Mouse (Mus musculus) testis, adult 2 months (tissue): ENCODE results near the gene Abcb6.

Experiments used
- CTCF ChIP-seq: fragments of 200-500 bp; IDR thresholded peaks from 2 replicates; pipeline ENCODE4 v1.5.1; 2012; ENCODE audit warnings: low read depth, mild to moderate bottlenecking, inconsistent platforms, low read length, moderate library complexity; ENCODE audit not compliant: control insufficient read depth, insufficient read depth, insufficient replicate concordance
- POLR2A ChIP-seq: fragments of 200-500 bp; IDR thresholded peaks from 2 replicates; pipeline ENCODE4 v1.6.1; 2012; ENCODE audit warnings: low read depth, mild to moderate bottlenecking, inconsistent platforms, low read length, moderate library complexity; ENCODE audit not compliant: control insufficient read depth

DNA sequence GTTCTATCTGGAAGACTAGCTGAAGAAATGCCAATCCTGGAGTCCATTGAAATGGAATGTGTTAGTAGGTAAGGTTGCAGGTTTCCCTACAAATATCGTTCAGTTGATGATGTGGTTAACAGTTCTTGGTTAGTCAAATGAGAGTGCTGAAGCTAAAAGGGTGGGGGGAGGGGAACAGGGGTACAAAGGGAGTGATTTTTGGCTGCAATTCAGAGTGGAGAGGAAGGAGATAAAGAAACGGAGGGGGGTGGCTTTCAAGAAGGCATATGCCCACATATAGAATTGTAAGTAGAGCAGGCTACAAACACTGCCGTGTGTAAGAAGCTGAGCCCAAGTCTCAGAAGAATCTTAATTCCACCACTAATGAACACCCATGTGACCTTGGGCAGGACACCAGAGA lies 45.3 kb upstream of the Abcb6 start:
- no peak for TF ChIP-seq CTCF
- TF ChIP-seq POLR2A = no peak
